Mouse (Mus musculus): ENCODE data around the gene Pmvk. TPM values are rescaled to one million over a fixed set of nuclear protein-coding genes. Genes with fewer than 3 reads are reported as not detected.
A peak's percentile ranks its signal among the peaks of the same experiment; 100 is the strongest.

The Pmvk gene
- polyA plus RNA-seq, 2 experiments, result 47.2 to 52.3 TPM

GRCm38 (mm10) chr3:89484766-89485524, 30.6 kb downstream of the Pmvk start:
- TF ChIP-seq POLR2A (IDR thresholded peaks at IDR 0.05; ENCODE audit: borderline replicate concordance, extremely low read depth, insufficient read depth, insufficient read length), result no peak
- peak overlapping the region; percentile 17 for H3K4me3 ChIP-seq (replicated peaks; ENCODE audit: low read length)
- H3K4me2 ChIP-seq (replicated peaks; ENCODE audit: low read depth, low read length, severe bottlenecking), result peak overlapping the region; percentile 31; the same call in 1 of the 2 replicates
- no peaks in the 10 kb centered on the region for H3K27me3 ChIP-seq (ENCODE audit: control insufficient read depth, insufficient read depth, low read length)
- no peaks in the 10 kb centered on the region for H3K4me1 ChIP-seq (ENCODE audit: control insufficient read depth, insufficient read depth, low read length)
- WGBS, result 20% methylated on average over 24 of the region's 24 CpGs
- no peak overlapping the region for H3K9ac ChIP-seq (ENCODE audit: low read depth, low read length, severe bottlenecking)
- H3K27ac ChIP-seq (replicated peaks; ENCODE audit: low read depth, low read length), result no peak overlapping the region
- H3K36me3 ChIP-seq (ENCODE audit: control insufficient read depth, insufficient read depth, low read length), result no peaks in the 10 kb centered on the region
- DNase-seq (ENCODE audit: low spot score), result peak; percentile 58
- ATAC-seq (ENCODE audit: low FRiP score, low read depth), result peak; percentile 83
- H3K9me3 ChIP-seq (ENCODE audit: control insufficient read depth, low read length), result no peaks in the 10 kb centered on the region

DNA sequence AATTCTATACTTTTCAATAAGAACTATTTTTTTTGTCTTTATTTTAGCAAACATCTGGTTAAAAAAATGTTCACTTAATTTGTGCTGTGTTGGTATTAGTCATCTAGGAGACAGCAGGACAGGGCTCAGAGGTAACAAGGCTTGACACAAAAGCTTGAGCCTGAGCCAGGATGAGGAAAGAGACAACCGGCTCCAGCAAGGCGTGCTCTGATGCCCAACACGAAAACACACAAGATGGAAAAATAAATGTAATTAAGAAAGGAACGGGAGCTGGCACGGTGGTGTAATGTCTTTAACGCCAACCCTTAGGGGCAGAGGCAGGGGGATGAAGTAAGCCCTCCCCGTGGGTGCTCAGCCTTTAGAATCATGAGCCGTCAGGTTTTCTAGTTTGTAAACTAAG, 31.8 kb downstream of the Pmvk start:
- Histone ChIP-seq H3K36me3 (ENCODE audit: control insufficient read depth, insufficient read depth, low read length) (no peaks in the 10 kb centered on the region), H3K4me1 (ENCODE audit: control insufficient read depth, insufficient read depth, low read length) (no peaks in the 10 kb centered on the region), H3K27me3 (ENCODE audit: control insufficient read depth, insufficient read depth, low read length) (no peaks in the 10 kb centered on the region), H3K9me3 (ENCODE audit: control insufficient read depth, low read length) (no peaks in the 10 kb centered on the region), H3K4me2 (replicated peaks; ENCODE audit: low read depth, low read length, severe bottlenecking) (no peak overlapping the region), H3K27ac (replicated peaks; ENCODE audit: low read depth, low read length) (no peak overlapping the region), H3K9ac (ENCODE audit: low read depth, low read length, severe bottlenecking) (no peak overlapping the region), H3K4me3 (replicated peaks; ENCODE audit: low read length) (no peak overlapping the region)
- no peak for ATAC-seq (ENCODE audit: low FRiP score, low read depth)
- TF ChIP-seq POLR2A (IDR thresholded peaks at IDR 0.05; ENCODE audit: borderline replicate concordance, extremely low read depth, insufficient read depth, insufficient read length), result no peak
- DNase-seq (ENCODE audit: low spot score), result no peak
- WGBS, result 80% methylated on average over 8 of the region's 8 CpGs

DNA sequence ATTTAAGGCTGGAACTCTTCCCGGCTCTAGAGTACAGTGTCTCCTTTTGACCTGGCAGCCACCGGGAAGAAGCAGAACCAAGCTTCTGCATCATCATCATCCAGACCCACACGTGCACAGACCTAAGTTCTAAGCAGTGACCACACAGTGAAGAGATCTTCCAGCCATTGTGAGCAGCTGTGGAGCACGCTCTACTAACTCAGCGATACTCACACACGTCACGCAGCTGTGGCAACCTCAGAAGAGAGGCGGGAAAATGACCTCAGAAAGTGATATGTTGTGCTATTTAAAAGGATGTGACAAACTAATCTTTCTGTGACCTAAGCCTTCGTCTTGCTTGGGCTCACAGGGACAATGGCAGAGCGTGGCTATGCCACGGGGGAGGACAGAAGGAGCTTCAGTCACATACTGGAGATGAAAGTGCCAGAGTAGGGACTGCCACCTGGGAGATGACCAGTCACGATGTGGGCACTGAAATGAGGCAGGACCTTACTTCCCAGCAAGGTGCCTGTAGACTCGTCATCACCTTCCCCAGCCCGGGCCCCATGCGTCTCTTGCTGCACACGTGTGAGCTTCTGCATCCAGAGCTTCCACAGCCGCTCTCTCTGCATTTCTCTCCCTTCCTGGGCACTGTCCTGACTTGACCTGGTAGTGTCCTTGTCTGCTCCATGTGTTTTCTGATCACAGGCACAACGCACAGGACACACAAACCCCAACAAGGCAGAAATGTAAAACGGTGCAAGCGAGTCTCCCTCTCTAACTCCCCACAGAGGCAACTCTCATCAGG, 32.8 kb downstream of the Pmvk start:
- Histone ChIP-seq H3K27me3 (ENCODE audit: control insufficient read depth, insufficient read depth, low read length) (no peaks in the 10 kb centered on the region), H3K9ac (ENCODE audit: low read depth, low read length, severe bottlenecking) (no peak overlapping the region), H3K4me1 (ENCODE audit: control insufficient read depth, insufficient read depth, low read length) (no peaks in the 10 kb centered on the region), H3K36me3 (ENCODE audit: control insufficient read depth, insufficient read depth, low read length) (no peaks in the 10 kb centered on the region), H3K4me2 (replicated peaks; ENCODE audit: low read depth, low read length, severe bottlenecking) (no peak overlapping the region), H3K27ac (replicated peaks; ENCODE audit: low read depth, low read length) (no peak overlapping the region), H3K9me3 (ENCODE audit: control insufficient read depth, low read length) (no peaks in the 10 kb centered on the region), H3K4me3 (replicated peaks; ENCODE audit: low read length) (no peak overlapping the region)
- 67% methylated on average over 20 of the region's 20 CpGs for WGBS
- ATAC-seq (ENCODE audit: low FRiP score, low read depth) (no peak), DNase-seq (ENCODE audit: low spot score) (no peak)
- no peak for TF ChIP-seq POLR2A (IDR thresholded peaks at IDR 0.05; ENCODE audit: borderline replicate concordance, extremely low read depth, insufficient read depth, insufficient read length)

- Histone ChIP-seq H3K4me2 (replicated peaks; ENCODE audit: low read depth, low read length, severe bottlenecking) (no peak overlapping the region), H3K4me3 (replicated peaks; ENCODE audit: low read length) (no peak overlapping the region), H3K27me3 (ENCODE audit: control insufficient read depth, insufficient read depth, low read length) (no peaks in the 10 kb centered on the region), H3K36me3 (ENCODE audit: control insufficient read depth, insufficient read depth, low read length) (no peaks in the 10 kb centered on the region), H3K9me3 (ENCODE audit: control insufficient read depth, low read length) (no peaks in the 10 kb centered on the region), H3K27ac (replicated peaks; ENCODE audit: low read depth, low read length) (no peak overlapping the region), H3K9ac (ENCODE audit: low read depth, low read length, severe bottlenecking) (no peak overlapping the region), H3K4me1 (ENCODE audit: control insufficient read depth, insufficient read depth, low read length) (0 out of 2 replicates have a peak, but pooled peaks cover 5% of the 10 kb centered on the region)
- ATAC-seq (ENCODE audit: low FRiP score, low read depth) (no peak), DNase-seq (ENCODE audit: low spot score) (no peak)
- 91% methylated on average over 3 of the region's 3 CpGs for WGBS
- no peak for TF ChIP-seq POLR2A (IDR thresholded peaks at IDR 0.05; ENCODE audit: borderline replicate concordance, extremely low read depth, insufficient read depth, insufficient read length)
These were observed 36.4 kb downstream of the Pmvk start for GRCm38 (mm10) chr3:89490790-89491189.

DNA sequence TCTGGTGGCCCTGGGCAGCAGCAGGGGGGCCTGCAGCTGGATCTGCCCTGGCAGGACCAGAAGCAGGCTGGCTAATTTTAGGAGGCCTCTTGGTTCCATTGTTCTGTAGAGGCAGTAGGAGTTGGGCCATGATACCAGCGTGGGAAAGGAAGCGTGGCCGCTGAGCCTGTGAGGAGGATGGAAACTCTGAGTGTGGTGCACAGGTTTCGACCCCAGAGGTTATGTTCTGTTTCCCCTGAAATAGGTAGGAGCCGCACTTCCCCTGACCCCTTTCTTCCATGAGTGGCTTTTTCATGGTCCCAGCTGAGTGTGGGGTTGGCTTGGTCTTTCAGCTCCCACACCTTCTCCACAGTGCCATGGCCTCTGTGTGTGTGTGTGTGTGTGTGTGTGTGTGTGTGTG, 37.2 kb downstream of the Pmvk start:
- Histone ChIP-seq H3K27ac (replicated peaks; ENCODE audit: low read depth, low read length) (no peak overlapping the region), H3K4me1 (ENCODE audit: control insufficient read depth, insufficient read depth, low read length) (0 out of 2 replicates have a peak, but pooled peaks cover 5% of the 10 kb centered on the region), H3K27me3 (ENCODE audit: control insufficient read depth, insufficient read depth, low read length) (no peaks in the 10 kb centered on the region), H3K4me2 (replicated peaks; ENCODE audit: low read depth, low read length, severe bottlenecking) (no peak overlapping the region), H3K9me3 (ENCODE audit: control insufficient read depth, low read length) (no peaks in the 10 kb centered on the region), H3K36me3 (ENCODE audit: control insufficient read depth, insufficient read depth, low read length) (no peaks in the 10 kb centered on the region), H3K4me3 (replicated peaks; ENCODE audit: low read length) (no peak overlapping the region), H3K9ac (ENCODE audit: low read depth, low read length, severe bottlenecking) (no peak overlapping the region)
- no peak for DNase-seq (ENCODE audit: low spot score)
- 85% methylated on average over 5 of the region's 5 CpGs for WGBS
- no peak for TF ChIP-seq POLR2A (IDR thresholded peaks at IDR 0.05; ENCODE audit: borderline replicate concordance, extremely low read depth, insufficient read depth, insufficient read length)
- ATAC-seq (ENCODE audit: low FRiP score, low read depth), result no peak
